Mouse (Mus musculus): ENCODE results near the gene Hist1h1a. TPM values are rescaled to one million over a fixed set of nuclear protein-coding genes. Genes with fewer than 3 reads are reported as not detected.
A peak's percentile ranks its signal among the peaks of the same experiment; 100 is the strongest.
"Not testable (repeated sequence)": the region's sequence is repeated elsewhere in the genome, so short reads cannot be mapped to it uniquely, and the experiment has no call there.

Gene Hist1h1a
- total RNA-seq, 4 experiments from 2014 or later: 16.7 to 20.1 (median 18.6) TPM

- DNase-seq: no peak
Observed at GRCm38 (mm10) chr13:23744421-23745380, 18.8 kb upstream of the Hist1h1a start.

GRCm38 (mm10) chr13:23745381-23746161 is 17.9 kb upstream of the Hist1h1a start, which contains the start of gene Hist1h3c:
Gene Hist1h3c (minus strand): TSS chr13:23745602.
- DNase-seq: peak; percentile 72

GRCm38 (mm10) chr13:23746201-23747080 is 17.0 kb upstream of the Hist1h1a start, which contains the start of gene Hist1h2bb:
Gene Hist1h2bb (plus strand): TSS chr13:23746734.
- peak; percentile 67 for DNase-seq

GRCm38 (mm10) chr13:23747081-23747891 is 16.2 kb upstream of the Hist1h1a start:
- DNase-seq: no peak

- no peak for DNase-seq
Observed at GRCm38 (mm10) chr13:23747892-23748288, 15.6 kb upstream of the Hist1h1a start.

GRCm38 (mm10) chr13:23749563-23750121 is 13.8 kb upstream of the Hist1h1a start:
- DNase-seq: no peak

- not testable (repeated sequence) for DNase-seq
Observed at GRCm38 (mm10) chr13:23750839-23751477, 12.5 kb upstream of the Hist1h1a start, which contains the start of gene Hist1h2ab. Gene Hist1h2ab (plus strand): TSS chr13:23751126.

GRCm38 (mm10) chr13:23751478-23751956 is 11.9 kb upstream of the Hist1h1a start:
- DNase-seq: no peak

GRCm38 (mm10) chr13:23752067-23752741 is 11.3 kb upstream of the Hist1h1a start, which contains the start of gene Hist1h3b:
Gene Hist1h3b (plus strand): TSS chr13:23752267.
- peak; percentile 80 for DNase-seq

GRCm38 (mm10) chr13:23752742-23753172 is 10.7 kb upstream of the Hist1h1a start:
- no peak for DNase-seq

GRCm38 (mm10) chr13:23753314-23754078 is 10.0 kb upstream of the Hist1h1a start:
- DNase-seq: no peak

- DNase-seq: no peak
Observed at GRCm38 (mm10) chr13:23755000-23755399, 8.5 kb upstream of the Hist1h1a start.

- DNase-seq: peak; percentile 82
Observed at GRCm38 (mm10) chr13:23756790-23757189, 6.7 kb upstream of the Hist1h1a start, which contains the start of gene Hist1h4b. Gene Hist1h4b (plus strand): TSS chr13:23757013.

GRCm38 (mm10) chr13:23757211-23757773 is 6.2 kb upstream of the Hist1h1a start:
- no peak for DNase-seq

- no peak for DNase-seq
Observed at GRCm38 (mm10) chr13:23757921-23758320, 5.5 kb upstream of the Hist1h1a start.

GRCm38 (mm10) chr13:23759251-23759771 is 4.2 kb upstream of the Hist1h1a start:
- no peak for DNase-seq

GRCm38 (mm10) chr13:23759916-23760239 is 3.6 kb upstream of the Hist1h1a start:
- no peak for DNase-seq

Measured in adrenal gland, adult 8-10 months (tissue).